7 mouse cellular contexts compared by ENCODE assay signal in the genomic region with DNA sequence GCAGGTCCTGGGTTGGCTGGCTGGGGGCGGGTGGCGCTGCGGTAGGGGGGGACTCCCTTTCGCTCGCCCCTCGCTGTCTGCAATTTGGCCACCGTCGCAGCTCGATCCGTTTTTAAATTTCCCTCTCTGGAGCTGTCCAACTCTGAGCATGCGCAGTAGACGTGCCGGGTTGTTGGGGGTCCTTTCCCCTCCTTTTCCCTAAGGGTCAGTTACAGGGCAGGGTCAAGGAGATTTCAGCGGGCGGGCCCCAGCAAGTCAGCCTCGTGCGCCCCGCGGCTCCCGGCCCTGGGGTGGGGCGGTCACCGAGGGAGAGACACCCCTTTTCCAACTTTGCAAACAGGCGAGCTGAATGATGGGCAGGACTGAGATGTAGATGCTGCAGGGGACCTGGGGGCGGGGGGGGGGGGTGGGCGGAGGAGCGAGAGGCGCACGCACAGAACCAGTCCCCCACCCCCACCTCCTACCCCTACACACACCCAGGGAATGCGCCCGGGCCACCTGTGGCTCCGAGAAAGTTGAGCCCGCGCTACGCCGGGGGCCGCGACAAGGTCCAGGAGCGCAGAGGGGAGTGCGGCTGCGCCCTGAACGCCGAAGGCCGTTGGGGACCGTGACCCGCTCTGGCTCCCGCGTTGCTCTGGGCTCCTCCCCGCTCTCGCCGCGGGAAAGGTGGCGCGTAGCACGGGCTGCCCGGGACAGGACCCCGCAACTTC.
DNase-seq lines count a peak whose midpoint lies in the region; TF ChIP-seq lines count a peak whose summit lies in the region.

Gene Foxn4, minus strand, starts transcription at position 115 of the 710 bp plus-strand sequence.

- peak; percentile 86 for DNase-seq in ES-CJ7 (ENCODE audit: low read depth, low spot score)
- DNase-seq in forelimb bud, embryonic 11.5 days (ENCODE audit: low read depth, low spot score), result peak; percentile 53
- peak; percentile 56 for DNase-seq in mesoderm, embryonic 11.5 days (ENCODE audit: low read depth, low spot score)
- DNase-seq in ovary, postnatal 36 days (ENCODE audit: low spot score), result no peak
- no peak for DNase-seq in right cerebral cortex, adult 18-20 months
- no peak for DNase-seq in lung, postnatal 10 days

- peak within 1 kb of the TSS; percentile 82 for H3K4me3 ChIP-seq in E14TG2a.4 (replicated peaks; ENCODE audit: low read length)

- H3K36me3 ChIP-seq in E14TG2a.4 (ENCODE audit: insufficient read depth, low read length), result no peaks in the 10 kb centered on the region

- H3K9me3 ChIP-seq in E14TG2a.4 (ENCODE audit: low read length), result no peaks in the 10 kb centered on the region

- H3K27me3 ChIP-seq in E14TG2a.4 (ENCODE audit: insufficient read depth, low read length), result peaks cover 66% of the 10 kb centered on the region

- no peak for TF ChIP-seq CTCF in E14TG2a.4 (conservative IDR thresholded peaks at IDR 0.05; ENCODE audit: low read length)

- peaks cover 83% of the 10 kb centered on the region for H3K4me1 ChIP-seq in E14TG2a.4 (replicated peaks; ENCODE audit: low read depth, low read length)

Comparison
In these comparisons a context has a peak if more than half of its experiments do, and no peak if none do; other contexts are left out.
1. DNase-seq: peak in ES-CJ7 (single experiment), forelimb bud, embryonic 11.5 days (single experiment) and mesoderm, embryonic 11.5 days (single experiment); none in ovary, postnatal 36 days (single experiment), right cerebral cortex, adult 18-20 months (single experiment) and lung, postnatal 10 days (single experiment).